Mouse (Mus musculus) megakaryocyte, embryonic 14.5 days (primary cell): ENCODE results near the gene Vps37b.

Experiments used
- FLI1 ChIP-seq: IDR thresholded peaks from 2 replicates; pipeline ENCODE4 v1.6.1; 2012; ENCODE audit warnings: low read length, inconsistent platforms, mixed read lengths
- GATA1 ChIP-seq: IDR thresholded peaks from 3 replicates; pipeline ENCODE4 v1.6.1; 2012; ENCODE audit warnings: mixed read lengths, low read length, inconsistent platforms, borderline replicate concordance

- TF ChIP-seq GATA1 (peak; percentile 82; the same call in 2 of the 3 replicates), FLI1 (peak; percentile 85; the same call in 1 of the 2 replicates)
These were observed 12.5 kb downstream of the Vps37b start for GRCm38 (mm10) chr5:124019348-124020216.
